Mouse (Mus musculus) heart, adult 2 months (tissue): ENCODE results near the gene Slc35b3.

Source experiments
- CTCF ChIP-seq: fragments of 200-600 bp; IDR thresholded peaks from 2 replicates; pipeline ENCODE4 v1.8.1; 2022; ENCODE audit warnings: antibody characterized with exemption, mild to moderate bottlenecking, moderate library complexity
- EP300 ChIP-seq: fragments of 200-500 bp; IDR thresholded peaks from 2 replicates; pipeline ENCODE4 v1.6.1; 2011; ENCODE audit warnings: low read depth, low read length, control low read depth; ENCODE audit not compliant: insufficient read depth
- POLR2A ChIP-seq: fragments of 200-500 bp; IDR thresholded peaks from 2 replicates; pipeline ENCODE4 v1.6.1; 2011; ENCODE audit warnings: mild to moderate bottlenecking, low read depth, low read length, control low read depth; ENCODE audit not compliant: insufficient read depth

- TF ChIP-seq POLR2A (no peak), CTCF (peak; percentile 15), EP300 (no peak)
Measured at GRCm38 (mm10) chr13:38980900-38981299, 20.2 kb upstream of the Slc35b3 start.
